Mouse (Mus musculus): ENCODE measurements around the gene Lbr.
"Not testable (repeated sequence)": the region's sequence is repeated elsewhere in the genome, so short reads cannot be mapped to it uniquely, and the experiment has no call there.

Gene Lbr

GRCm38 (mm10) chr1:181852466-181852865, 9.6 kb upstream of the Lbr start:
- DNase-seq (ENCODE audit: low spot score): no peak

GRCm38 (mm10) chr1:181851521-181852310, 8.9 kb upstream of the Lbr start:
- peak; percentile 26 for DNase-seq (ENCODE audit: low spot score)

- no peak for DNase-seq (ENCODE audit: low spot score)
Observed at GRCm38 (mm10) chr1:181850441-181850840, 7.6 kb upstream of the Lbr start.

- no peak for DNase-seq (ENCODE audit: low spot score)
Observed at GRCm38 (mm10) chr1:181848210-181848609, 5.4 kb upstream of the Lbr start.

- no peak for DNase-seq (ENCODE audit: low spot score)
Observed at GRCm38 (mm10) chr1:181847396-181847795, 4.5 kb upstream of the Lbr start.

GRCm38 (mm10) chr1:181845767-181846166, 2.9 kb upstream of the Lbr start:
- DNase-seq (ENCODE audit: low spot score): no peak

GRCm38 (mm10) chr1:181844874-181845547, 2.2 kb upstream of the Lbr start:
- no peak for DNase-seq (ENCODE audit: low spot score)

GRCm38 (mm10) chr1:181841864-181842672, 778 bp downstream of the Lbr start:
- DNase-seq (ENCODE audit: low spot score): peak; percentile 89

GRCm38 (mm10) chr1:181841396-181841795, 1.4 kb downstream of the Lbr start:
- DNase-seq (ENCODE audit: low spot score): no peak

GRCm38 (mm10) chr1:181839746-181840366, 3.0 kb downstream of the Lbr start:
- DNase-seq (ENCODE audit: low spot score): no peak

GRCm38 (mm10) chr1:181838111-181838510, 4.7 kb downstream of the Lbr start:
- DNase-seq (ENCODE audit: low spot score): no peak

- DNase-seq (ENCODE audit: low spot score): no peak
Observed at GRCm38 (mm10) chr1:181833143-181833542, 9.7 kb downstream of the Lbr start.

- DNase-seq (ENCODE audit: low spot score): no peak
Observed at GRCm38 (mm10) chr1:181832720-181833119, 10.1 kb downstream of the Lbr start.

- no peak for DNase-seq (ENCODE audit: low spot score)
Observed at GRCm38 (mm10) chr1:181828365-181828764, 14.5 kb downstream of the Lbr start.

GRCm38 (mm10) chr1:181826716-181827115, 16.1 kb downstream of the Lbr start:
- DNase-seq (ENCODE audit: low spot score): no peak

GRCm38 (mm10) chr1:181811481-181812223, 31.2 kb downstream of the Lbr start:
- no peak for DNase-seq (ENCODE audit: low spot score)

- DNase-seq (ENCODE audit: low spot score): no peak
Observed at GRCm38 (mm10) chr1:181800667-181801066, 42.2 kb downstream of the Lbr start.

GRCm38 (mm10) chr1:181799911-181800310, 42.9 kb downstream of the Lbr start:
- no peak for DNase-seq (ENCODE audit: low spot score)

GRCm38 (mm10) chr1:181793541-181793940, 49.3 kb downstream of the Lbr start:
- DNase-seq (ENCODE audit: low spot score): peak; percentile 53

GRCm38 (mm10) chr1:181789952-181790351, 52.9 kb downstream of the Lbr start:
- no peak for DNase-seq (ENCODE audit: low spot score)

- DNase-seq (ENCODE audit: low spot score): not testable (repeated sequence)
Observed at GRCm38 (mm10) chr1:181782600-181782999, 60.2 kb downstream of the Lbr start.

All from left cerebral cortex, adult 11 months (tissue).